Mouse (Mus musculus): ENCODE data around the gene Oasl1. TPM values are rescaled to one million over a fixed set of nuclear protein-coding genes. Genes with fewer than 3 reads are reported as not detected.
"Not testable (repeated sequence)": the region's sequence is repeated elsewhere in the genome, so short reads cannot be mapped to it uniquely, and the experiment has no call there.

Gene Oasl1
- total RNA-seq (2022), result 1 to 10 TPM; 1.7 to 2.4 (median 2.0) TPM

DNA sequence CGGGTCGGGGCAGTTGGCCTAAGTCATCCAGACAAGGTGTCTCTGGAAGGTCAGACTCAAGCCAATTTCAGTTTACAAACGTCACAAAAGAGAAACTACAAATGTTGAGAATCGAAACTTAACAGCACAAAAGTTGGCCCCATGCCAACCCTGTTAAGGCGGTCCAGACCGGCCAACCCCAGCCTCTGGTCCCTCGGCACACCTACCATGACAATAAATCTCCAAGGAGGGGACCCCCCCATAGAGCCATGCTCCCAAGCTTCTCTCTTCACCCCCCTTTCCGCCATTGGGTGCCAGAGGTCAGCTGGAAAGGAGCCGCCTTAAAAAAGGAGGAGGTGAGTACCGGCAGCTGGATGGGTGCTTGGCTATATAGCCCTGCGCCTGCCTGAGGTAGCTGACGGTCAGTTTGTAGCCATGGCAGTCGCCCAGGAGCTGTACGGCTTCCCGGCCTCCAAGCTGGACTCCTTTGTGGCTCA, at the start of gene Oasl1:
TSS of gene Oasl1 (plus strand) at position 243 of the 476 bp plus-strand sequence.
- peak; percentile 24 for DNase-seq

DNA sequence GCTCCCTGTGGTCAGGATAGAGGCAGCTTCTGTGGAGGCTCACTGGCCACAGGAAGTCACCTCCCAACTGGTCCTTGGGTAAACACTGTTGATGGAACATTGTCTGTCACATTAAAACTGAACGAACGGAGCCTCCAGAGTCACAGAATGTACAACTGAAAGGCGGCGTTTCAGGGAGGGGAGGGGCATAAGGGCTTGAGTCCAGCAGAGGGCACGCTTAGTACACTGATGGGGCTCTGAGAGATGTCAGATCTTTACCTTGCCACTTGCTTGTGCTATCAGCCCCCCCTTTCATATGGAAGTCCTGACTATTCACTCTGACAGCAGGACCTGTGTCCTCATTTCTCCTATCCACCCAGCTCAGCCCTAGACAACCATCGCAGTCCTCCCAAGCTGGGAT, 47.2 kb upstream of the Oasl1 start:
- DNase-seq, result no peak

DNA sequence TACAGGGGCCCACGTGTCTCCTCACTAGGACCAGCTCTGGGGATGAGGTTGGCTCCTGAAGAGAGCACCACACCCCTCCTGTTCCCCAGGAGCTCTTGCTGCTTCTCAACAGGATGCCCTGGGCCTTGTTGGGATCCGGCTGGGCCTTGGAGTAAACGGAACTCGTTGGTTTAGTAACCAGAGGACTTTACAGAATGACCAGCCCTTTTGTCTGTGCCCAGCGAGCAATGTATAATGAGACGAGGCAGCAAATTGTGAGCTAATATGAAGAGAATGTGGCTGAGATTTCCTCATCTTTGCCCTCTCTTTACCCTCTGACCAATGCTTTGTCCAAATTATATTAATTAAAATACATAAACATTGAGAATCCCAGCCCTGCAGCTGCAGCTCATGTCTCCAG, 46.7 kb upstream of the Oasl1 start:
- no peak for DNase-seq

DNA sequence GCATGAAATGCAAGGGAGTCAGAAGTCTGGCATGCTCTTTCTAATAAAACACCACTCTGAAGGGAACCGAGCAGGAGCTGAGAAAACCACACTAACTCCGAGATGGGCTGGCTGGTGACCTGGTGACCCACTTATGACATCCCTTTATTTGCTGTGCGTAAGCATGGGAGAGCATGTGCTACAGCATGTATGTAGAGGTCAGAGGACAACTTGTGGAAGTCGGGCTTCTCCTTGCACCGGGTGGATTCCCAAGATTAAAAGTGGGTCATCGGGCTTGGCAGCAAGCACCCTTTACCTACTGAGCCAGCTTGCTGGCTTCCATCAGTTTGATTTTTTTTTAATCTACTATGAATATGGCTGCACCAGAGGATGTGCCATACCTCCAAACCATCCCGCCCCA, 45.6 kb upstream of the Oasl1 start:
- DNase-seq, result no peak

DNA sequence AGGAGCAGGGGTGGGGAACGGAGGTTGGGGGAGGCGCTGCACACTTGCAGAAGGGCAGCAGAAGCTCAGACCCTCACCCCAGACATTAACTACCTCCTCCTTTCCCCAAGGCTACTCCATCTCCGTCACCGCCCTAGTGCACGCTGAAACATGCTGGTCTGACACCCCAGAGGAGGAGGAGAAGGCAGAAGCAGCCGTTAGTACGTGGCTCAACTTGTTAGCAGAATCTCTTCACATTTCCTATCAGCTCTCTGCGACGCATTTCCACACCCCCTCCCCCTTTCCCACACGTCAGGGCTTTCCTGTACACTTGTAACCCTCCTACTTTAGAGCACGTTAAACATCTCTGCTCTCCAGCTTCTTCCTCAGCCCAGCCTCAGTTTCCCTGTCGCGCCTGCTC, 43.6 kb upstream of the Oasl1 start:
- no peak for DNase-seq

DNA sequence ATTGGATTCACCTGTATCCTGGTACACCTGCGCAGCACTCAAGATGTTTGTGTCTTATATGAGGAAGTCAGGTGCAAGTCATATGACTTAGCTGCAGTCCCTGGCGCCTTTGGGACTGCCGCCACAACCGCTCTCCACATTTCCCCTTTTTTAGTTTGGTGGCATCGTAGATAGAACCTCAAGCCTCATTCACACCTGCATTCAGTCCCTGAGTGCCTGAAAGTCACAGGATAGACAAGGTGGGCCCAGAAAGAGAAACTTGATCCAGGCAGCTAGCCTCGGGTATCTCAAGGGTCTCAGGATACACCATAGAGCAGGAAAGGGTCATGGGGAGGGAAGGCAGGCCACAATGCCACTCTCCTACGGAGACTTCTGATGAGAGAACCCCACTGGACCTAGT, 40.7 kb upstream of the Oasl1 start:
- not testable (repeated sequence) for DNase-seq

DNA sequence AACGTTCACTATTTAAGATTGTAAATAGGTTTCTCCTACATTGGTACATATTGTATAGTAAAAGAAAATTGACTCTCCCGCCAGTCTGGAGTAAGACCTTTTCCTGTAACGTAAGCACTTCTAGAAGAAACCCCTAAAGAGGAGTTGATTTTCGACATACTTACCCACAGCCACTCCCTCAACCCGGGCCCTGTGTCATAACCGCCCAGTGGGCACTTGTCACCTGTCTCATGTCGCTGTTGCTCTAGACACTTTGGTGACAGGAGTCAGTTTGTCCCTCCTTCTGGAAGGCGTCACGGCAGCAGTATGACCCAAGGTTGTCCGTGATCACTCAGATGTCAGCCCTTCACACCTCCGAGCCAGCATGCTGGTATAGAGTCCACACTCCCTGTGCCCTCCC, 40.0 kb upstream of the Oasl1 start:
- no peak for DNase-seq

DNA sequence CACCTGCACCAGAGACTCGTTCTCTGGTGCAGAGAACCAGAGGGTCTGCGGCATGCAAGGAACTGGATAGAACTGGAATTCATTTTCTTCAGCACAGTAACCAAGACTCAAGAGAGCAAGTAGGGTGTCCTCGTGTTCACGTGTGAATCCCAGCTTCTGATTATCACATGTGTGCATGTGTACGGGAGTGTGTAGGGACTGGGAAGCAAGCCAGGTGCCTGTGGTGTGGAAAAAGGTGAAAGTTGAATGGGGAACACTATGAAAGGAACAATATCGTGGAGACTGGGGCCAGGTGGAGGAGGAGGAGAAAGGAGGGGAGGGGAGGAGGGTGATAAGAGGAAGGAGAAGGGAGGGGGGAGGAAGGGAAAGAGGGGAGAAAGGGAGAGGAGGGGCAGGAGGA, 36.2 kb upstream of the Oasl1 start:
- DNase-seq, result no peak

DNA sequence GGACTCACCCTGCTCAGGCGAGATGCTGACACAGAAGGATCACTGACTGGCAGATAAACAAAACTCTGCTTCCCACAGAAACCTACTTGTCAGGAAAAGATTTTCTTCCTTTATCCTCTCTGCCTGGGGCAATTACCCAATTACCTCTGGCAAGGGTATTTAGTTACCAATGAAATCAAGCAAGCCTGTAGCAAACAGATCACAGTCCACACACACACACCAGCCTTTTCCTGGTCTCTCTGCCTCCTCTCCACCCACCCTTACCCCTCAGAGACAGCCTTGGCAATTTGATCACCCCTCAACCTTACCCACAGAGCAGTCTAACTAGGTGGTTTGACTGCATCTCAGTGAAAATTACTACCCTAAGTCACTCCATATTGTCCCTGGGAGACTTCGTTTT, 34.0 kb upstream of the Oasl1 start:
- DNase-seq, result no peak

DNA sequence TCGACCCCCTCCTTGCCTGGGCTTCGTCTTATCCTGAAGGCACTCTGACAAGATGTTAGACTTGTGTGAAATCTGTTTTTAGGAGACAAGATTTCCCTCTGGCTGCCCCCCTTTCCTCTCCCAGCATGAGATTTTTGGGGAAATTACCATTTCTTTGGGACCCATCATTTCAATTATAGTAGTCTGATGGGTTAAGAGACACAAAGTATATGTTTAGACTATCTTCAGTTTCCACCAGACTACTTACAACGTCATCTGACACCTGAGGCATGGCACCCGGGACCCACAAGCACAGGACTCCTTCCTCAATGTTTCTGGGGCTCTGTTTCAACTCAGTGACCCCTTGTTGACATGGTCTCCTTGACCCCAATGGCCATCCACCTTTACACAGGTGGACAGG, 27.5 kb upstream of the Oasl1 start:
- DNase-seq, result no peak

DNA sequence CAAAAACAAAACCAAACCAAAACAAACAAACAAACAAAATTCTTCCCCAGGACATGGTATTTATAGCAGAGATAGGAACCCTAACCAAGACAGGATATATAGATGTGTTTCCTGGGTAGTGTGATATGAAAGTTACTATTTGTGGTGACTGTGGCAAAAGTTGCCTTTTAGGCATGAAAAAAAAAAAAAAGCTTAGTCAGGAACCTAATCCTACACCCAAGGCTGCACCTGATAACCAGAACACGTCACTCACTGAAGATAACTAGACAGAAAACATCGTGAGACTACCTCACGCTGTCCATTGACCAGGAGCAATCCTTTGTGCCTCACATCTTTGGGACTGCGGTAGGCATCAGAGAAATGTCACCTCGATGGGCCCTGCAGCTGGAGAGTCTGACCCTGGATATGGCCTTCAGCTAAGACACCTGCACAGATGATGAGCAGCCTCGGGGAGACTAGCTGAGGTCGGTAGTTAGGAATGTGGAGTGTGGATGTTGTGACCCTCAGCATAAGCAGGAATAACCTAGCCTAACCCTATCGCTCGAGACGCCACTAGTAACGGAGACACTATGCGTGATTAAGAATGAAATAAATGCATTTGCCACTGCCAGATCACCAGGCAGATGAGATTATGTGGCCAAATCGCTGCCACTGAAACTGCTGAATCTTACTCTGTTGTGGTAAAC, 26.2 kb upstream of the Oasl1 start, which contains the start of gene Oasl2:
TSS of gene Oasl2 (plus strand) at position 249 of the 686 bp plus-strand sequence.
- DNase-seq, result no peak

DNA sequence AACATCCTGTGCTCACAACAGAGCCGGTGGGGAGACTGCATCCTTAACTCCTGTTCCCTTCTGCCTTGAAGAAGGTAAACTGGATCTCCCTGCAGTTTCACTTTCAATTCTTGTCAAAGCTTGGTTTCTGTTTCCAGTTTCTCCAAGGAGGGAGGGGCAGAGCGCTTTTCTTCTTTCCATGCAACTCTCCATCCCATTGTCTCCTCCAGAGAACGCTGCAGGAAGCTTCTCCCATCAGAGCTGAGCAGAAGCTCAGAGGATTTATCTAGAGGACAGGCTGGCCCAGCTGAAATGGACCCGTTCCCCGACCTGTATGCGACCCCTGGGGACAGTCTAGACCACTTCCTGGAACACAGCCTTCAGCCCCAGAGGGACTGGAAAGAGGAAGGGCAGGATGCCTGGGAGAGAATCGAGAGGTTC, 25.7 kb upstream of the Oasl1 start:
- no peak for DNase-seq

DNA sequence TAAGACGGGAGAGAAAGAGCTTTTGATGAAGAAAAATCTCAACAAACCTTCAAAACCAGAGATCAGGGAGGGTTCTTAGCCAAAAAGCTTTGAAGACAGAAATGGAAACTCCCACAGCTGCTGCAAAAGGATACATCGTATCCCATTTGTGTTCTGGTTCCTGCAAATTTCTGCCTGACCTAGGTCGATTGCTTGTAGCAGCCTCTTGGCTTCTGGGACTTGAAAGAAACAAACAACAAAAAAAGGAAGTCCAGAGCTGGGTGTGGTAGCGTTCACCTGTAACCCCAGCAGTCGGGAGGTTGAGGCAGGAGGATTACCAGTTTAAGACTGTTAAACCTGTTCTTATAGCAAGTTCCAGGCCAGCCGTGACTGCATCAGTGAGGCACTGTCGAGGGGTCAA, 24.2 kb upstream of the Oasl1 start:
- no peak for DNase-seq

DNA sequence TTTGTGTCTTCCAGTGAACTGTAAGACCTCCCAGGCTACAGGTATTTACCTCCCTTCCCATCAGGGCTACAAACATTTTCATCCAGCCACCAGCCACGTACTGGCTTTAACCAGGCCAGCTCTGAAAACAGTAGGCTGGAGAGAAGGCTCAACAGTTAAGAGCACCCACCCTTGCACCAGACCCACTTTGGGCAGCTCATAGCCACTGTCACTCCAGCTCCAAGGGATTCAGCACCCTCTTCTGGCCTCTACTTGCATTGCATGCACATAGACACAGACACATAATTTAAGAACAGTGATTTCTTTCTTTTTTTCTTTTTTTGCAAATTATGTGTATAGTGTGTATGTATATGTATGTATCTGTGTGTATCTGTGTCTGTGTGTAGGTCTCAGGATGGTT, 20.6 kb upstream of the Oasl1 start:
- no peak for DNase-seq

DNA sequence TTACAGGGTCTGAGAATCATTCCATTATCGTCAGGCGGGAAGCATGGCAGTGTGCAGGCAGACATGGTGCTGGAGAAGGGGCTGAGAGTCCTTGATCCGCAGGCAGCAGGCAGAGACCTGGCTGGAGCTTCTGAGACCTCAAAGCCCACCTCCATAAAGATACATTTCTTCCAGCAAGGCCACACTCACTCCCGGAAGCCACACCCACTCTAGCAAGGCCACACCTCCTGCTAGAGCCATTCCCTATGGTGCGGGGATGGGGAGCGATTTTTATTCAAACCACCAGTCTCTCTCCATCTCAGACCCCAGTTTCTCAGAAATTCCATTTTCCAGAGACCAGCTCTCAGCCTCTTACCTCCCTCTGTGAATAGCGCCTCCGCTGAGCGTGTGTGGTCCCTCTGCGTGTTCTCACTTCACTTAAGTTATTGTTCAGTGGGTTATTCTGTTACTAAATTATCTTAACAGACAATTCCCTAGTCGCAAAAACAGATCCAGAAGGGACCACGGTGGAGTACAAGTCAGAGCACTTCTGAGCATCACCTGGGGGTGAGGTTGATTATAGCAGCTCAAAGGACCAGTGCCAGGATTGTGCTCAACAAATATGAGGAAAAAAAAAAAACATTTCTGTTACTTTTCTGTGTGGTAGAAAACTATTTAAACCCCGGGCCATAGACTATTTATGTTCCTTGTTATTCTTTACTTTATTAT, 14.3 kb upstream of the Oasl1 start:
- no peak for DNase-seq

DNA sequence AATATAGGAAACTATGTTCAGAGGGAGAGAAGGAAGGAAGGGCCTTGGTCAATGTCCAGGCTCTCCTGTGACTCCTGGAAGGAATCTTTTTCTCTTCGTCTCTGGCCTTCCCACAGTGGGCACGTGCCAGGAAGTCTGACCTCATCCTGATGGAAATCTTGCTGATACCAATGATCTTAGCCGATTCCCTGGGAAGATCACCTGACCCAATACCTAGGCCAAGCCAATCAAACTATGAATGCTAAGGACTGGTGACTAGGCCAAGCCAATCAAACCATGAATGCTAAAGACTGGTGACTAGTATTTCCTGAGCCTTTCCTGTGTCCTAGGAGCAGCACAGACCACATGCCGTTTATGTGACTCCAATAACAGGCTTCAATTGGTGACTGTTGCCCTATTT, 9.4 kb upstream of the Oasl1 start:
- DNase-seq, result no peak

DNA sequence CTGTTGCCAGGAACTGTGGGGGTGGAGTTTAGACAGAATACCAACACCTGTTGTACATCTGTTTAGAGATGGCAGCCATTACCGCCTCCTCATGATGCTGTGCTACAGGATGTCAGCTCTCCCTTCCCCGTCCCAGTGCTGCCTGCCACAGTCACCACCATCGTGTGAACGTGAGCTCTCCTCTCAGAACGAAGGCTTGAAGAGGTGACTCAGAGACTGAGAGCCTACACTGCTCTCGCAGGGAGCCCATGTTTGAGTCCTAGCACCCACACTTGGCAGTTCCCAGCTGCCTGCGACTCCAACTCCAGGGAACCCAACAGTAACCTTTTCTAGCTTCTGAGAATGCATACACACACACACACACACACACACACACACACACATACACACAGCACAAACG, 8.2 kb upstream of the Oasl1 start:
- DNase-seq, result no peak

DNA sequence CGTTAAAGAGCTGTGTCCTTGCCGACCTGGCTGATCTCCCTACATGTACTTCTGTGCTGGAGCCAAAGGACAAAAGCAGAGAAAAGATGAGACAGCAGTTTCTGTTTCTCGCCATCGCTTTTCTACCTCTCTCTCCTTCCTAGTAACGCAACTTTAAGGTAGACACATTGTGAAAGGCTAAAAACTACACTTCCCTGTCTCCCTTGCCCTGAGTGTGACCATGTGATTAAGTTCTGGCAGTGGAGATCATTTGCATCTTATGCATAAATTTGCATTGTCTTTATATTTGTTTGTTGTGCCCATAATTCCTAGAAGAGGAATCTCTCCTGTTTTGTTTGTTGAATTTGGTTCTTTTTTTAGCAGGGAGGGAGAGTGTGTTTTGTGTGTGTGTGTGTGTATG, 7.2 kb upstream of the Oasl1 start:
- DNase-seq, result no peak

DNA sequence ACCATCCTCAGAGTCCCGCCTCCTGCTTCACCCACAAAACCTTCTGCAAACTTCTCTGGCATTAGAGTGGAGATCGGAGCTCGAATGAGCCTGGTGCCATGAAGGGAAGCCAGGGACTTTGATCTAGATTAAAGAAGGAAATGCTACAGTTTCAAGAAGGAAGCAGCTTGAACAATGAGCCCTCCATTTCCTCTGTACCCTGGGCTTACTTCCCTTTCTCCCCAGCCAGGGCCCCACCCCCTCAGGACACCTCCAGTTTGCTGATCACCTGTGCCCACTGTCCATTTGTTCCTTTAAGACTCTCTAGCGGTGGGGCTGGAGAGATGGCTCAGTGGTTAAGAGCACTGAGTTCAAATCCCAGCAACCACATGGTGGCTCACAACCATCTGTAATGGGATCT, 6.3 kb upstream of the Oasl1 start:
- DNase-seq, result no peak

DNA sequence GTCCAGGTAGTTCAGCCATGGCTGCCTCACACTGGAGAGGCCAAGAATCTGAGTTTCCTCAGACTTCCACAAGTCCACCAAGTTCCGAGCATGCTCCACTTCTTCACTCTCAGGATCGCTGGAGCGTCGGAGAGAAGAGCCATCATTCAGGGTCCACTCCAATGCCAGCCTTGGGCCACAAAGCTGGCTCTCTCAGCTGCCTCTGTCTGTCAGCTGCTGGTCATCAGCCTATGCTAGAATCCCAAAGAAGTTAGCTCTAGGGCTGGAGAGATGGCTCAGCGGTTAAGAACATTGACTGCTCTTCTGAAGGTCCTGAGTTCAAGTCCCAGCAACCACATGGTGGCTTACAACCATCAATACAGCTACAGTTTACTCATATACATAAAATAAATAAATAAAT, 5.7 kb upstream of the Oasl1 start:
- not testable (repeated sequence) for DNase-seq

DNA sequence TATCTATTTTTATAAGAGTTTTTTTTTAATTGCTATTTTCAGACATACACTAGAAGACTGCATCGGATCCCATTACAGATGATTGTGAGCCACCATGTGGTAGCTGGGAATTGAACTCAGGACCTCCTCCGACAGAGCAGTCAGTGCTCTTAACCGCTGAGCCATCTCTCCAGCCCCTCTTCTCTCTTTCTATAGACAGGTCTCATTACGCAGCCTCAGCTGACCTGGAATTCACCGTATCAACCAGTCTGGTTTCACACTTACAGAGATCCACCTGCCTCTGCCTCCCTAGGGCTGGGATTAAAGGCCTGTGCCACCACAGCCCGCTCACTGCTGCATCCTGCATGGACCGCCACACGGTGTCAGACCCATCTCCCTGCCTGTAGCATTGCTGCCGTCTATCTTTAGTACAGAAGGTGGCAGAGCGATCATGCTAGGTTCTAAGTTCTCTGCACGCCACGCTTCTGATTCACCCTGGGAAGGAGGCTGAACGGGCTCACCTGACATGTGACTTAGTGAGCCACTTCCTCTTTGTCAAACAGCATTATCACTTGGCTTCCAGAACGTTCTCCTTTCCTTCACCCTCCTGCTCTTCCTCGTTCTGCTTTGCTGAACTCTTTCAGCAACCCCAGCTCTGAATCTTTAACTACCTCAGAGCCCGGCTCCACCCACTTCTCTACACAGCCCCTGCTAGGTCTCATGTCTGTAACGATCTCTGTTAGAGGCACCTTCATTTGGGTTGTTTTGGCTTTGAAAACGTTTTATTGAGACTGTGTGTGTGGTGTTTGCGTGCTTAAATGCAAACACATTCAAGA, 1.3 kb upstream of the Oasl1 start:
- DNase-seq, result no peak

DNA sequence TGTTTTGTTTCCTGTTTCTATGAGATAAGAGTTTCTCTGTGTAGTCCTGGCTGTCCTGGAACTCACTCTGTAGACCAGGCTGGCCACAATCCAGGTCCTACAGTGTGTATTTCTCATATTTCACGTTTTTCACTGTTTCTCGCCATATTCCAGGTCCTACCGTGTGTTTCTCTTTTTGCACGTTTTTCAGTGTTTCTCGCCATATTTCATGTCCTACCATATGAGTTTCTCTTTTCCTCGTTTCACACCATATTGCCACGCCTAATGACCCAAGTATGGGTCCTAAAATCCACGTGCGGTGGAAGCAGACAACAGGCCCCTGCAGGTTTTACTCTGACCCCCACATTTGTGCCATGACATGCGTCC, 691 bp upstream of the Oasl1 start:
- no peak for DNase-seq

DNA sequence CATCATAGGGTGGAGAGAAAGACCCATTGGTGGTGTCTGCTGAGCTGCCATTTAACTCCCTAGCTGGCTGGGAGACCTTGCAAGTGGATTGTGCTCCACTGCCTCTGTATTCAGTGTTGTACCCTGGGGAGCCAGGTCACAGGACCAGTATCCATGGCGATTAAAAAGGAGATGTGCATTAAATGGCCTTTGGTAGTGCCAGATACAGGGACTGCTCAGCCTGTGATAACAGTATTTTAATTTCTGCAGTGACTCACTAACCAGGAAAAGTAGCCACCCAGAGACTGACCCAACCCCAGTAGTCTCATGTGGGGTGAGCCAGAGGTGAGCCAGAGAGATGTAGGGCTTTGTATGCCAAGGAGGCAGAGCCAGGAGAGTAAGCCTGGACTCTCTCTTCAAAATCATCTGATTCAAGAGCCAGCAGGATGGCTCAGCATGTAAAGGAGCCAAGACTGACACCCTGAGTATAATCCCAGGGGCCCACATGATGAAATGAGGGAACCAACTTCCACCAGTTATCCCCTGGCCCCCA, 3.2 kb downstream of the Oasl1 start:
- no peak for DNase-seq

All from adrenal gland, adult 8-10 months (tissue).